Comparison of ENCODE assay signal across 8 mouse cellular contexts in the genomic region with DNA sequence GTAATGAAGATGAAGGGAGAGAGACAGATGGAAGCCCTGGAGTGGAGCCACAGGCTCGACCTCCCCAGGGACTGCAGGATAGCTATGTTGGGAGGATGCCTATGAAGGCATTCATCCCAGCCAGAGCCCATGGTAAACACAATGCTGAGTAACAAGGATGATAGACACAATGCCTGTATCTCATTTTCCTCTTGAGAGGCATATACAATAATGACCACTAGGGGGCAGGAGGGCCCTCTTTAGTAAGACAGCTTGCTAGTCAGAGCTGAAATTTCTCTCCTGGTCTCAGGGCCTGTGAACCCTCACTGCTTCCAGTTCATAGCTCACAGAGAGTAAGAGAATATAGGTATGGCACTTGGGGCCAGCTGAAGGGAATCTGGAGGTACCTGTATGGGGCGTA. TPM values are rescaled to one million over a fixed set of nuclear protein-coding genes. Genes with fewer than 3 reads are reported as not detected.
A peak's percentile ranks its signal among the peaks of the same experiment; 100 is the strongest.
DNase-seq lines count a peak whose midpoint lies in the region; ATAC-seq and TF ChIP-seq lines count a peak whose summit lies in the region.

No protein-coding gene starts in this region.

- H3K9me3 ChIP-seq in E14TG2a.4 (ENCODE audit: low read length): no peaks in the 10 kb centered on the region

- peak; percentile 64 for DNase-seq in adrenal gland, postnatal 10 days
- DNase-seq in adrenal gland, adult 18-20 months (ENCODE audit: low spot score in 2 of 2): no peak
- peak; percentile 32 to 64 for DNase-seq in cerebellum, adult 2 months
- DNase-seq in layer of hippocampus, adult 2 months (ENCODE audit: low spot score in 2 of 2): peak; percentile 67 to 75
- peak; percentile 66 for DNase-seq in lung, postnatal 25 days (ENCODE audit: low spot score)
- peak; percentile 42 for DNase-seq in right cerebral cortex, postnatal 4 days

- peak; percentile 84 for TF ChIP-seq CTCF in E14TG2a.4 (conservative IDR thresholded peaks at IDR 0.05; ENCODE audit: low read length)
- TF ChIP-seq CTCF in cerebellum, adult 2 months (IDR thresholded peaks at IDR 0.05; ENCODE audit: borderline replicate concordance, insufficient read depth, low read depth, low read length): peak; percentile 59; the same call in 1 of the 2 replicates
- TF ChIP-seq CTCF in layer of hippocampus, adult 2 months (conservative IDR thresholded peaks at IDR 0.05): peak; percentile 93

- H3K27ac ChIP-seq in cerebellum, adult 2 months (ENCODE audit: insufficient read depth, low read length): no peak overlapping the region
- no peak overlapping the region for H3K27ac ChIP-seq in layer of hippocampus, adult 2 months

- H3K27me3 ChIP-seq in E14TG2a.4 (ENCODE audit: insufficient read depth, low read length): peaks cover 4% of the 10 kb centered on the region; the same call in 1 of the 2 replicates
- no peaks in the 10 kb centered on the region for H3K27me3 ChIP-seq in cerebellum, adult 2 months (ENCODE audit: control insufficient read depth, insufficient read depth, low read length)

- TF ChIP-seq POLR2A in cerebellum, adult 2 months (IDR thresholded peaks at IDR 0.05; ENCODE audit: borderline replicate concordance, insufficient read depth, low read length): no peak

- ATAC-seq in granulocyte monocyte progenitor cell, adult 5-6 weeks (replicated peaks; ENCODE audit: poor library complexity, severe bottlenecking): peak; percentile 66

- WGBS in cerebellum, adult 2 months: 32% methylated on average over 2 of the region's 2 CpGs

- no peaks in the 10 kb centered on the region for H3K36me3 ChIP-seq in E14TG2a.4 (ENCODE audit: insufficient read depth, low read length)

- peaks cover 41% of the 10 kb centered on the region for H3K4me1 ChIP-seq in E14TG2a.4 (replicated peaks; ENCODE audit: low read depth, low read length)
- H3K4me1 ChIP-seq in cerebellum, adult 2 months (ENCODE audit: control insufficient read depth, insufficient read depth, low read length): peaks cover 11% of the 10 kb centered on the region

- no peak overlapping the region for H3K4me3 ChIP-seq in E14TG2a.4 (replicated peaks; ENCODE audit: low read length)
- no peak overlapping the region for H3K4me3 ChIP-seq in cerebellum, adult 2 months (replicated peaks; ENCODE audit: insufficient read depth, low read depth, low read length)
- no peak overlapping the region for H3K4me3 ChIP-seq in layer of hippocampus, adult 2 months

RNA-seq across cellular contexts. Expression of gene Ampd3, which starts 41.0 kb away (rescaled TPM):
- total RNA-seq in adrenal gland, postnatal 10 days (2021): 10 to 100 TPM; 16.7 to 22.7 TPM
- total RNA-seq in adrenal gland, adult 18-20 months (2021): 10 to 100 TPM; 18.8 to 22.6 TPM
- polyA plus RNA-seq in cerebellum, adult 2 months (2012; rRNA removed): 19.0 and 21.1 TPM in 2 replicates
- 3.5 and 6.2 TPM in 2 replicates for total RNA-seq in granulocyte monocyte progenitor cell, adult 5-6 weeks (2014; fragmentation: Nextera tagmentation)
- total RNA-seq in granulocyte monocyte progenitor cell, adult 5-6 weeks (2017): 1.4 and 2.1 TPM in 2 replicates
- 10 to 100 TPM; 20.8 to 25.1 TPM for total RNA-seq in layer of hippocampus, adult 2 months (2021)

Comparison
In these comparisons a context has a peak if more than half of its experiments do, and no peak if none do; other contexts are left out.
1. DNase-seq: peak in adrenal gland, postnatal 10 days (single experiment), cerebellum, adult 2 months (2 of 2), layer of hippocampus, adult 2 months (2 of 2), lung, postnatal 25 days (single experiment) and right cerebral cortex, postnatal 4 days (single experiment); none in adrenal gland, adult 18-20 months (0 of 2).
2. Peak in every context shown above with its lines, with median percentiles within 50 percentile points of each other: CTCF ChIP-seq.